Mouse (Mus musculus): ENCODE data around the gene Ceacam20. TPM values are rescaled to one million over a fixed set of nuclear protein-coding genes. Genes with fewer than 3 reads are reported as not detected.
A peak's percentile ranks its signal among the peaks of the same experiment; 100 is the strongest.

Ceacam20 gene
- polyA plus RNA-seq, 1 experiment from 2014 or later: not detected

DNA sequence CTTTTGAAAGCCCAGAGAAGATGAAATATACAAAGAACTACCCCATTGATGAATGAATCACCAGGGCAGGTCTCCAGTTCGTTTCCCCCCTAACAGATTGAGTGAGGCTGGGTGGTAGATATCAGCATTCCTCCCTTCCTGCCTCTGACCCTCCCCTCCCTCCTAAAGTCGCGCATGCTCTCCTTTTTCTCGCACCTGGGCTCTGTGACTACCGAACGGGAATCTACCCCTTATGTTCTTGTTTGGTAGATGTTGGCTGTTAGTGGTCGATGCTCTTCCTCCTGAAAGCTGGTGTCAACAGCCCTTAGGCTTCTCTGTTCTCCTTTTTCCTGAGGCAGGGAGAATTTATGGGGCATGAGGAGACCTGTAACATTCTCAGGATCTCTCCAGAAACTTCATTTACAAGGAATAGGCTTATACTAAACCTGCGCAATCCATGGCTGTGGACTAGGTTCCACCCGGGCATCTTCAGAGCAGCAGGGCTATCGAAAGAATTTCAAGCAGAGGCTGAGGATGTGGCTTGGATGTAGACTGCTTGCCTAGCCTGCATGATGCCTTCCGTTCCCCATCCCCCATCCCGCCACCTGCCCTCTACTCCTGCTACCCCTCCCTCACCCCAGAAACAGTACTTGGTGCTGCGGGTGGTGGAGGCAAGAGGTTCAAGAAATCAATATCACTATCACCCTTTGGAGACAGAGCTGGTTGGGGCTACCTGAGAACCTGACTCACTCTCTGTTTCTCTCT, 32.9 kb upstream of the Ceacam20 start:
- no peak overlapping the region for H3K27ac ChIP-seq (ENCODE audit: low read depth, low read length)
- 31% methylated on average over 13 of the region's 13 CpGs for WGBS
- DNase-seq (ENCODE audit: low spot score): no peak
- no peaks in the 10 kb centered on the region for H3K36me3 ChIP-seq (ENCODE audit: control insufficient read depth, insufficient read depth, low read length)
- H3K9me3 ChIP-seq (replicated peaks; ENCODE audit: control insufficient read depth, low read length): no peaks in the 10 kb centered on the region
- H3K27me3 ChIP-seq (replicated peaks; ENCODE audit: control insufficient read depth, insufficient read depth, low read length): no peaks in the 10 kb centered on the region
- no peaks in the 10 kb centered on the region for H3K4me1 ChIP-seq (ENCODE audit: control insufficient read depth, insufficient read depth, low read length)
- H3K4me3 ChIP-seq (ENCODE audit: low read depth, low read length): no peak overlapping the region
- H3K9ac ChIP-seq (ENCODE audit: low read length): no peak overlapping the region
- H3K4me2 ChIP-seq (ENCODE audit: low read length): peak overlapping the region; percentile 43
- ATAC-seq: no peak

- H3K9ac ChIP-seq (ENCODE audit: low read length): no peak overlapping the region
- H3K4me3 ChIP-seq (ENCODE audit: low read depth, low read length): peak overlapping the region; percentile 16; the same call in 1 of the 2 replicates
- ATAC-seq: peak; percentile 84
- no peaks in the 10 kb centered on the region for H3K27me3 ChIP-seq (replicated peaks; ENCODE audit: control insufficient read depth, insufficient read depth, low read length)
- WGBS: 23% methylated on average over 21 of the region's 21 CpGs
- H3K27ac ChIP-seq (ENCODE audit: low read depth, low read length): peak overlapping the region; percentile 68; the same call in 1 of the 2 replicates
- H3K4me2 ChIP-seq (ENCODE audit: low read length): peak overlapping the region; percentile 43
- DNase-seq (ENCODE audit: low spot score): peak; percentile 77
- H3K9me3 ChIP-seq (replicated peaks; ENCODE audit: control insufficient read depth, low read length): no peaks in the 10 kb centered on the region
- no peaks in the 10 kb centered on the region for H3K4me1 ChIP-seq (ENCODE audit: control insufficient read depth, insufficient read depth, low read length)
- no peaks in the 10 kb centered on the region for H3K36me3 ChIP-seq (ENCODE audit: control insufficient read depth, insufficient read depth, low read length)
These were observed 32.1 kb upstream of the Ceacam20 start for GRCm38 (mm10) chr7:19932877-19933809.

DNA sequence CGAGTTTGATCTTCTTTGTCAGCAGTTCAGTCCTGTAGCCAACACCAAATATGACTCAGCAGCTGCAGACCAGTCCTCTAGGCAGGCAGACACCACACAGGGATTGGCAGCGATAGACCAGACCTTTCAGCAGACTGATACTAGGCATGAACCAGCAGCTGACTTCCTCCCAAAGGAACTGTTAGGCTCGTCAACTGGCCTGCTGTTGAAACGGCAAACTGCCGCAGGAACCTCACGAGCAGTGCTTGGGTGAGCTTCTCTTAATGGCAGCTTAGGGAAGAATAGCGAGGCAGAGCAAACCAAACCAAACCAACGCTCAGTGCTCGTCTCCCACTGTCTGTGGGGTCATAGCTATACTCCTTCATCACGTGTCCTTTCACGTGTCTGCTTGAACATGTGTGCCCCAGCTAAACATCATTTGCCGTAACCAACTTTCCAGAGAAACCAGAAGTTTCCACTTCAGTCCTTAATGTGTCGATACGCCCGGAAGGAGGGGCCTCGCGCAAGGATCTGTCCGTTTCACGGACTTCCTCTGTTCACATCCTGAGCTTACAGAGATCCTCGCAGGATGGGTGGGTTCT, 30.0 kb upstream of the Ceacam20 start:
- H3K27me3 ChIP-seq (replicated peaks; ENCODE audit: control insufficient read depth, insufficient read depth, low read length): no peaks in the 10 kb centered on the region
- no peak overlapping the region for H3K9ac ChIP-seq (ENCODE audit: low read length)
- H3K9me3 ChIP-seq (replicated peaks; ENCODE audit: control insufficient read depth, low read length): no peaks in the 10 kb centered on the region
- H3K4me3 ChIP-seq (ENCODE audit: low read depth, low read length): no peak overlapping the region
- H3K4me2 ChIP-seq (ENCODE audit: low read length): no peak overlapping the region
- DNase-seq (ENCODE audit: low spot score): no peak
- no peak for ATAC-seq
- WGBS: 85% methylated on average over 20 of the region's 20 CpGs
- no peaks in the 10 kb centered on the region for H3K36me3 ChIP-seq (ENCODE audit: control insufficient read depth, insufficient read depth, low read length)
- no peak overlapping the region for H3K27ac ChIP-seq (ENCODE audit: low read depth, low read length)
- no peaks in the 10 kb centered on the region for H3K4me1 ChIP-seq (ENCODE audit: control insufficient read depth, insufficient read depth, low read length)

DNA sequence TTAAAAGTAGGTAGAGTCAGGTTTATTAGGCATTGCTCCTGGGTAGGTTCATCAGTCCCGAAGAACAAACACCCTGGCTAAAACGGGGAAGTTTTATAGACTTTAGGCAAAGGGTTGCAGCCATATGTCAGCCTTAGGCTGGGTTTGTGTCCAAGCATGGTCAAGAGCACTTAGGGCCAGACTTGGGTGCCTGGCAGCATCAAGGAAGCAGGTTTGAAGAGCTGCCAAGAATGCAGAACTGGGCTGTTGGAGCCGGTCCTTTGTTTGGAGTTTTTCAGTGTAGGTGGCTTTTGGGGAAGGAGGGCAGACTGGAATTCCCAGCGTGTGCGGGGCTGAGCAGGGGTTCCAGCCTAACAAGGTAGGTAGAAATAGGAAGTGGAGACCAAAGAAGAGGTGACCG, 29.3 kb upstream of the Ceacam20 start:
- DNase-seq (ENCODE audit: low spot score): no peak
- Histone ChIP-seq H3K9ac (ENCODE audit: low read length) (no peak overlapping the region), H3K36me3 (ENCODE audit: control insufficient read depth, insufficient read depth, low read length) (no peaks in the 10 kb centered on the region), H3K4me1 (ENCODE audit: control insufficient read depth, insufficient read depth, low read length) (no peaks in the 10 kb centered on the region), H3K4me3 (ENCODE audit: low read depth, low read length) (no peak overlapping the region), H3K4me2 (ENCODE audit: low read length) (no peak overlapping the region), H3K9me3 (replicated peaks; ENCODE audit: control insufficient read depth, low read length) (no peaks in the 10 kb centered on the region), H3K27me3 (replicated peaks; ENCODE audit: control insufficient read depth, insufficient read depth, low read length) (no peaks in the 10 kb centered on the region), H3K27ac (ENCODE audit: low read depth, low read length) (no peak overlapping the region)
- WGBS: 74% methylated on average over 6 of the region's 6 CpGs
- ATAC-seq: no peak

GRCm38 (mm10) chr7:19937229-19937821, 27.9 kb upstream of the Ceacam20 start:
- no peak overlapping the region for H3K9ac ChIP-seq (ENCODE audit: low read length)
- no peak overlapping the region for H3K4me2 ChIP-seq (ENCODE audit: low read length)
- DNase-seq (ENCODE audit: low spot score) (no peak), ATAC-seq (no peak)
- no peaks in the 10 kb centered on the region for H3K36me3 ChIP-seq (ENCODE audit: control insufficient read depth, insufficient read depth, low read length)
- no peak overlapping the region for H3K27ac ChIP-seq (ENCODE audit: low read depth, low read length)
- no peaks in the 10 kb centered on the region for H3K27me3 ChIP-seq (replicated peaks; ENCODE audit: control insufficient read depth, insufficient read depth, low read length)
- H3K4me1 ChIP-seq (ENCODE audit: control insufficient read depth, insufficient read depth, low read length): no peaks in the 10 kb centered on the region
- H3K4me3 ChIP-seq (ENCODE audit: low read depth, low read length): no peak overlapping the region
- no peaks in the 10 kb centered on the region for H3K9me3 ChIP-seq (replicated peaks; ENCODE audit: control insufficient read depth, low read length)
- 84% methylated on average over 11 of the region's 11 CpGs for WGBS

- no peak overlapping the region for H3K4me3 ChIP-seq (ENCODE audit: low read depth, low read length)
- no peak overlapping the region for H3K4me2 ChIP-seq (ENCODE audit: low read length)
- H3K27ac ChIP-seq (ENCODE audit: low read depth, low read length): no peak overlapping the region
- H3K9ac ChIP-seq (ENCODE audit: low read length): no peak overlapping the region
- no peaks in the 10 kb centered on the region for H3K27me3 ChIP-seq (replicated peaks; ENCODE audit: control insufficient read depth, insufficient read depth, low read length)
- WGBS: 67% methylated on average over 10 of the region's 12 CpGs
- ATAC-seq (no peak), DNase-seq (ENCODE audit: low spot score) (peak; percentile 47)
- H3K4me1 ChIP-seq (ENCODE audit: control insufficient read depth, insufficient read depth, low read length): no peaks in the 10 kb centered on the region
- no peaks in the 10 kb centered on the region for H3K36me3 ChIP-seq (ENCODE audit: control insufficient read depth, insufficient read depth, low read length)
- no peaks in the 10 kb centered on the region for H3K9me3 ChIP-seq (replicated peaks; ENCODE audit: control insufficient read depth, low read length)
These were observed 25.5 kb upstream of the Ceacam20 start for GRCm38 (mm10) chr7:19939555-19940235.

DNA sequence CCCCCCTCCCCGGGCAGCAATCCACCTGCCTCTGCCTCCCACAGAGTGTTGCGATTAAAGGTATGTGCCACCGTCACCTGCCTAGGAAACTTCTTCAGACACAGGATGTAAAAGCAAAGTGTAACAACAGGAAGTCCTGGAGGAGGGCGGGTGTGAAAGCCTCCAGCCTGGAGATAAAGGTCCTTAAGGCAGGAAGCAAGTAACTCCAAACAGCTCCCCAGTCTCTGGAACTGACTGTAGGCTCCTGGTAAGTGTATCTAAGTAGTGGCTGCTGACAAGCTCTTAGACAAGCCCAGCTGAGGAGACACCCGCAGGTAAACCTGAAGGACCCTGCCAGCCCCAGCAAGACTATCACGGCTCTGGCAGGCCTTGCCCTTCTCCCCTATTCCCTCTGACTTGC, 25.0 kb upstream of the Ceacam20 start:
- Histone ChIP-seq H3K4me2 (ENCODE audit: low read length) (no peak overlapping the region), H3K27ac (ENCODE audit: low read depth, low read length) (no peak overlapping the region), H3K9me3 (replicated peaks; ENCODE audit: control insufficient read depth, low read length) (no peaks in the 10 kb centered on the region), H3K9ac (ENCODE audit: low read length) (no peak overlapping the region), H3K4me3 (ENCODE audit: low read depth, low read length) (no peak overlapping the region), H3K4me1 (ENCODE audit: control insufficient read depth, insufficient read depth, low read length) (no peaks in the 10 kb centered on the region), H3K27me3 (replicated peaks; ENCODE audit: control insufficient read depth, insufficient read depth, low read length) (no peaks in the 10 kb centered on the region), H3K36me3 (ENCODE audit: control insufficient read depth, insufficient read depth, low read length) (no peaks in the 10 kb centered on the region)
- WGBS: 73% methylated on average over 5 of the region's 6 CpGs
- no peak for ATAC-seq
- no peak for DNase-seq (ENCODE audit: low spot score)

DNA sequence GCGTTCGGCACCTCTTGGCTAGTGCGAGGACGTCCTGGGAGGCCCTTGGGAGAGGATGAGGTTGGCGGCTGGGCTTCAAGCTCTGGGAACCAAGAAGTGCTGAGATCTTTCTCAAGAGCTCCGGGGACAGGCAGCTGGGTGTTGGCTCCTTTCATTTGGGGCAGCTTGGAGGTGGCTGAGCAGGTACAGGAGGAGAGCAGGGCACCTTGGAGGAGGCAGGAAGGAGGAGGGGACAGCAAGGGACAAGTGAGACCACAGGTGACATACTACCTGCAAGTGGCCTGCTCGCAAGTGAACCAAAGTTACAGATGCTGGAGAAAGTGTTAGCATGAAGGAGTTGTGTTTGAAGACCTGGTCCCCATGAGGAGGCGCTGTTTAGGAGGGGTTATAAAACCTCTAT, 20.5 kb upstream of the Ceacam20 start:
- ATAC-seq (no peak), DNase-seq (ENCODE audit: low spot score) (no peak)
- Histone ChIP-seq H3K36me3 (ENCODE audit: control insufficient read depth, insufficient read depth, low read length) (no peaks in the 10 kb centered on the region), H3K9ac (ENCODE audit: low read length) (no peak overlapping the region), H3K27me3 (replicated peaks; ENCODE audit: control insufficient read depth, insufficient read depth, low read length) (no peaks in the 10 kb centered on the region), H3K4me1 (ENCODE audit: control insufficient read depth, insufficient read depth, low read length) (no peaks in the 10 kb centered on the region), H3K9me3 (replicated peaks; ENCODE audit: control insufficient read depth, low read length) (no peaks in the 10 kb centered on the region), H3K4me3 (ENCODE audit: low read depth, low read length) (no peak overlapping the region), H3K4me2 (ENCODE audit: low read length) (no peak overlapping the region), H3K27ac (ENCODE audit: low read depth, low read length) (no peak overlapping the region)
- WGBS: 83% methylated on average over 8 of the region's 8 CpGs

Data from forebrain, embryonic 14.5 days (tissue).